Comparison of ENCODE assay signal across 10 mouse cellular contexts in the genomic region with DNA sequence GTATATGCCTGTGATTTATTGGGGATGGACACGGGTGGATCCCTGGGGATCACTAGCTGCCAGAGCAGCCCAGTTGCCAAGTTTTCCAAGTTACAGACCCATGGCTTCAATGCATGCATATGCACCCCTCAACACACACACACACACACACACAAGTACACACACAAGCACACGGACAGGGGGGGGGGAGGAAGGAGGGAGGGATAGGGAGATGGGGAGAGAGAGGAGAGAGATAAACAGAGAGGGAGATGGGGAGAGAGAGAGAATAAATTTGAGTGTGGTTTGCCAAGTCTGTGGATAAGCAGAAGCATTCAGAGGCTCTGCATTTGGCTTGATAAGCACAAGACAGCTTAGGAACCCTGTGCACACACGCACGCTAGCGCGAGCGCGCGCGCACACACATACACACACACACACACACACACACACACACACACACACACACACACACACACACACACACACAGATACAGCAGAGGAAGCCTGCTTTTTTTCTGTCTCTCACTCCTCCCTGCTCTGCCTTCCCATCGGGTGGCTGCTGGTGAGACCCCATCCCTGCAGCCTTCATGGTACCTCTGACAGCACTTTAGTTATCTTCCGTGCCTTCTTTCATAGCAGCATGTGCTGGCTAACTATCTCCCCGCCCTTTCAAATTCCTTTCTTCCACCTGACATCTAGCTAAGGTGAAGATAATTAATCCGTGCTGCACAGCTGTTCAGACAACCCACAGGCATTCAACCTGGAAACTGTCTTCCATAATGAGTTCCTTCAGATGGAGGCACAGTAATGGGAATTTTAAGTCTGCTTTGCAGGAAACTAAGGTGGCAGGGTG. TPM values are rescaled to one million over a fixed set of nuclear protein-coding genes. Genes with fewer than 3 reads are reported as not detected.
DNase-seq lines count a peak whose midpoint lies in the region; ATAC-seq and TF ChIP-seq lines count a peak whose summit lies in the region.
"Had no signal": no experiment of that assay in that cellular context is flagged by ENCODE, and none has a peak within 500 bp of the region (broad histone marks: within the 10 kb centered on the region; RNA-seq: fewer than 3 reads in every experiment).

No protein-coding gene starts in this region.

- H3K4me2 ChIP-seq in liver, embryonic 15.5 days: peak overlapping the region; percentile 68
- H3K4me2 ChIP-seq in stomach, embryonic 16.5 days (ENCODE audit: low read depth, low read length): 0 out of 2 replicates have a peak overlapping the region, but pooled peaks have one; percentile 6

- no peak for TF ChIP-seq POLR2A in kidney, adult 2 months (IDR thresholded peaks at IDR 0.05; ENCODE audit: low read depth, low read length)

- H3K4me3 ChIP-seq in liver, embryonic 15.5 days (replicated peaks): peak overlapping the region; percentile 25
- no peak overlapping the region for H3K4me3 ChIP-seq in stomach, embryonic 16.5 days (replicated peaks; ENCODE audit: low read length)
- no peak overlapping the region for H3K4me3 ChIP-seq in kidney, adult 2 months (ENCODE audit: insufficient read depth, low read depth, low read length)
- H3K4me3 ChIP-seq: limb, embryonic 10.5 days had no signal

- WGBS in liver, embryonic 15.5 days (ENCODE audit: insufficient replicate concordance): 14% methylated on average over 14 of the region's 14 CpGs
- WGBS in stomach, embryonic 16.5 days: 22% methylated on average over 6 of the region's 14 CpGs
- WGBS in kidney, adult 2 months: 65% methylated on average over 12 of the region's 14 CpGs

- DNase-seq in CD4-positive, CD25-positive, alpha-beta regulatory T cell, adult 2 months (ENCODE audit: low read depth, low spot score): peak; percentile 56
- DNase-seq in spleen, adult 12 weeks (ENCODE audit: low spot score): peak; percentile 67
- no peak for DNase-seq in spleen, adult 18-20 months
- DNase-seq in kidney, adult 2 months: no peak
- no peak for DNase-seq in left cerebral cortex, adult 11 months (ENCODE audit: low spot score)
- DNase-seq: cerebellum, postnatal 25 days had no signal

- H3K9me3 ChIP-seq in liver, embryonic 15.5 days (replicated peaks): no peaks in the 10 kb centered on the region
- no peaks in the 10 kb centered on the region for H3K9me3 ChIP-seq in stomach, embryonic 16.5 days (replicated peaks; ENCODE audit: control insufficient read depth, low read length)
- H3K9me3 ChIP-seq: limb, embryonic 10.5 days had no signal

- peaks cover 70% of the 10 kb centered on the region for H3K4me1 ChIP-seq in liver, embryonic 15.5 days (replicated peaks)
- peaks cover 8% of the 10 kb centered on the region; the same call in 1 of the 2 replicates for H3K4me1 ChIP-seq in stomach, embryonic 16.5 days (ENCODE audit: control insufficient read depth, insufficient read depth, low read length)
- H3K4me1 ChIP-seq in kidney, adult 2 months (ENCODE audit: control insufficient read depth, insufficient read depth, low read length): no peaks in the 10 kb centered on the region

- H3K9ac ChIP-seq in liver, embryonic 15.5 days: peak overlapping the region; percentile 25; the same call in 1 of the 2 replicates
- 0 out of 2 replicates have a peak overlapping the region, but pooled peaks have one; percentile 24 for H3K9ac ChIP-seq in stomach, embryonic 16.5 days (ENCODE audit: low read length)

- no peak for ATAC-seq in CD4-positive, CD25-positive, alpha-beta regulatory T cell, adult 4 months
- ATAC-seq in liver, embryonic 15.5 days (ENCODE audit: insufficient read depth): peak; percentile 95
- ATAC-seq in stomach, embryonic 16.5 days (ENCODE audit: insufficient read depth, low FRiP score): no peak

- H3K27me3 ChIP-seq in liver, embryonic 15.5 days: no peaks in the 10 kb centered on the region
- H3K27me3 ChIP-seq in stomach, embryonic 16.5 days (ENCODE audit: control insufficient read depth, insufficient read depth, low read length): no peaks in the 10 kb centered on the region
- H3K27me3 ChIP-seq in kidney, adult 2 months (replicated peaks; ENCODE audit: control insufficient read depth, insufficient read depth, low read length): no peaks in the 10 kb centered on the region

- no peak for TF ChIP-seq CTCF in kidney, adult 2 months (conservative IDR thresholded peaks at IDR 0.05; ENCODE audit: insufficient read depth, insufficient read length, low read depth, low read length)

- peak overlapping the region; percentile 89 for H3K27ac ChIP-seq in liver, embryonic 15.5 days (replicated peaks)
- no peak overlapping the region for H3K27ac ChIP-seq in stomach, embryonic 16.5 days (ENCODE audit: low read length)
- no peak overlapping the region for H3K27ac ChIP-seq in kidney, adult 2 months (ENCODE audit: insufficient read depth, low read depth, low read length)
- H3K27ac ChIP-seq: limb, embryonic 10.5 days had no signal

- H3K36me3 ChIP-seq in liver, embryonic 15.5 days (replicated peaks): no peaks in the 10 kb centered on the region
- H3K36me3 ChIP-seq in stomach, embryonic 16.5 days (ENCODE audit: control insufficient read depth, insufficient read depth, low read length): no peaks in the 10 kb centered on the region
- H3K36me3 ChIP-seq in kidney, adult 2 months (ENCODE audit: control insufficient read depth, insufficient read depth, low read length): no peaks in the 10 kb centered on the region
- H3K36me3 ChIP-seq: limb, embryonic 10.5 days had no signal

RNA-seq across cellular contexts. Expression of gene Ripor2, which starts 30.7 kb away (rescaled TPM):
- 100 to 1,000 TPM; 228 to 281 TPM for polyA plus RNA-seq in CD4-positive, CD25-positive, alpha-beta regulatory T cell, adult 4 months (2017; shearing (Covaris generic))
- 3.1 and 3.2 TPM in 2 replicates for polyA plus RNA-seq in liver, embryonic 15.5 days (2015; fragmentation: Nextera tagmentation; extraction: Ambion mirVana)
- polyA plus RNA-seq in stomach, embryonic 16.5 days (2015; fragmentation: Nextera tagmentation; extraction: Ambion mirVana): 3.6 and 4.3 TPM in 2 replicates
- 1.4 and 3.7 TPM in 2 replicates for polyA plus RNA-seq in kidney, adult 2 months (2012; rRNA removed)

Comparison
In these comparisons a context has a peak if more than half of its experiments do, and no peak if none do; other contexts are left out.
1. DNase-seq: peak in CD4-positive, CD25-positive, alpha-beta regulatory T cell, adult 2 months (single experiment) and spleen, adult 12 weeks (single experiment); none in spleen, adult 18-20 months (0 of 2), kidney, adult 2 months (single experiment) and left cerebral cortex, adult 11 months (single experiment).
2. RNA of gene Ripor2, which starts 30.7 kb away (polyA plus RNA-seq): 228 to 281 TPM in CD4-positive, CD25-positive, alpha-beta regulatory T cell, adult 4 months; 3.6 to 4.3 TPM in stomach, embryonic 16.5 days, 1.4 to 3.7 TPM in kidney, adult 2 months and 3.1 to 3.2 TPM in liver, embryonic 15.5 days; every median in the first group is over 10 times any median in the second.